Mouse (Mus musculus): ENCODE measurements around the gene Adam22. TPM values are rescaled to one million over a fixed set of nuclear protein-coding genes. Genes with fewer than 3 reads are reported as not detected.

Adam22 gene
- 1 to 10 TPM; 1.3 to 2.3 TPM for total RNA-seq (2021)
- long read RNA-seq, experiment 1, partial matches to known transcripts, result 1 of 1 reads
- long read RNA-seq, experiment 1, other reads (novel, unspliced or antisense), result 0 of 1 reads
- long read RNA-seq, experiment 2, partial matches to known transcripts, result 0 of 1 reads
- long read RNA-seq, experiment 2, other reads (novel, unspliced or antisense), result 1 of 1 reads

- peak; percentile 80 for DNase-seq
Measured at GRCm38 (mm10) chr5:8367614-8368327, at the start of gene Adam22. Gene Adam22, minus strand, starts transcription at chr5:8368160.

GRCm38 (mm10) chr5:8417443-8417842, 49.5 kb upstream of the Adam22 start:
- no peak for DNase-seq

- no peak for DNase-seq
Measured at GRCm38 (mm10) chr5:8416683-8417413, 48.9 kb upstream of the Adam22 start.

GRCm38 (mm10) chr5:8408746-8409145, 40.8 kb upstream of the Adam22 start:
- DNase-seq, result no peak

GRCm38 (mm10) chr5:8397587-8398249, 29.8 kb upstream of the Adam22 start:
- DNase-seq, result no peak

DNA sequence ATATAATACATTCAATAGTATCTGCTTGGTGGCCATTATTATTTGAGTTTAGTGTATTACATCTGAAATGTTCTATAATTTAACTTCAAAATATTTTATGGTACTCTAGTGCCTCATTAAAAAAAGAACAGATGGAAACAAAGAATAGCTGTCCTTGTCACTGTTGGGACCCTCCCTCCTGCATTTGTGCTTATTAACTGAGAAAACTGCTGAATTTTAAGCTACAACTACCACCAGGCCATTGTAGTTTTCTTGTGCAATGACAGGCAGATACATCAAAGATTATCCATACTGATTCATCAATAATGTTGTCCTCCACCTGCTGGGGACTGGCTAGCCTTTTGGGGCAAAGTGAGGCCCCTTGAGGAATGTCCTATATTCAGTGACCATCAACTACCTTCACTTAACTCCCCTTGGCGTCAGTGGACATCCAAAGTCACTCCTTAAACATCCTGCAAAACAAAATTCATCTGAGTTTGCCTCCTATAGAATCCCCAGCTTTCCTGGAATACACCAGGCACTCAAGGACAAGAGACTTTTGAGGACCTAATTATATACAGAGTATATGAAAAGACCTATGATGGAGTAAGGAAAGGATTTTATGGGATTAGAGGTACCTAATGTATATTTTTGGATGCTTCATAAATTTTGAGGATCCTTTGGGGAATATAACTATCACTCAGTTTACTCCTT, 26.1 kb upstream of the Adam22 start:
- no peak for DNase-seq

DNA sequence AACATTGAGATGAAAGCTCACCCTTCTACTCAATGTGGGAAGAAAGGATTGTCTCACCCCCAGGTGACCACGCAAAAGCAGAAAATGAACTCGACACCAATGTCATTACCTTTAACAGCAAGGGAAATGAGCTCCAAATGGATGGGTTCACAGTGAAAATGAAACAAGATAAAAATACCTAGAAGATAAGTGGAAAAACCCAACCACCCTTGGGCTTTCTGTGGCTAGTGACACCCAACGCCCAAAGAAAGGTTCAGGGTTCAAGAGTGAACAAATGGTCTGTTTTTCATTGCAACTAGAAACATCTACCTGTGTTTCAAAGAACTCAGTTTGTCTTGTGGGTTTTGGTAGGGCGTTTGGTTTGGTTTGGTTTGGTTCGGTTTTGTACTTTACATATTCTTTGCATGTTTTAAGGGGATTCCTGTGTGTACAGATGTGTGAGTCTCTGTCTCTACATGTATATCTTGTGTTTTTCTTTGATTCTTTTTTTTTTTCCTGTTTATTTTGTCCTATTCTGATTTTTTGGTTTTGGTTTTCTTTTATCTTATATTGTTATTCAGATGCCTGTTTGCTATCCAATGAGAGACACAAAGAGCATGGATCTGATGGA, 6.4 kb upstream of the Adam22 start:
- no peak for DNase-seq

GRCm38 (mm10) chr5:8373415-8373814, 5.5 kb upstream of the Adam22 start:
- DNase-seq, result no peak

- DNase-seq, result no peak
Measured at GRCm38 (mm10) chr5:8368781-8369180, 821 bp upstream of the Adam22 start.

GRCm38 (mm10) chr5:8368328-8368692, 350 bp upstream of the Adam22 start:
- no peak for DNase-seq

GRCm38 (mm10) chr5:8366771-8367613, 968 bp downstream of the Adam22 start:
- DNase-seq, result no peak

- DNase-seq, result no peak
Measured at GRCm38 (mm10) chr5:8362361-8362760, 5.6 kb downstream of the Adam22 start.

DNA sequence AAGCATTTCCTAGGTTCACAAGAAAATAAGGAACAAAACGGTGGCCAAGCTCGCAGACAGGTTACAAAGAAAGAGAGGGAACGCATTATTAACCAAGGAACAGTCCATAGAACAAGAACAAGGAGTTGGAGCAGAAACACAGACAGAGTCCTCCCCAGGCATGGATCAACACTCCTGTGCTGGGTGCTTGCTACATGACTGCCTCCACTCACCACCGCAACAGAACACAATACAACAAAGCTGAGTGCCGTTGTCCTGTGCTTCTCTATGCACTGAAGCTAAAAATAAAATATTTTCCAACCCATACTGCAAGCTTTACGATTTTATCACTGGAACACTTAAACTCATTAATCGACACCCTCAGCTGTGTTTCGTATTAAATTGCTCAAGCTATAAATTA, 10.3 kb downstream of the Adam22 start:
- no peak for DNase-seq

GRCm38 (mm10) chr5:8356885-8357651, 10.9 kb downstream of the Adam22 start:
- DNase-seq, result no peak

DNA sequence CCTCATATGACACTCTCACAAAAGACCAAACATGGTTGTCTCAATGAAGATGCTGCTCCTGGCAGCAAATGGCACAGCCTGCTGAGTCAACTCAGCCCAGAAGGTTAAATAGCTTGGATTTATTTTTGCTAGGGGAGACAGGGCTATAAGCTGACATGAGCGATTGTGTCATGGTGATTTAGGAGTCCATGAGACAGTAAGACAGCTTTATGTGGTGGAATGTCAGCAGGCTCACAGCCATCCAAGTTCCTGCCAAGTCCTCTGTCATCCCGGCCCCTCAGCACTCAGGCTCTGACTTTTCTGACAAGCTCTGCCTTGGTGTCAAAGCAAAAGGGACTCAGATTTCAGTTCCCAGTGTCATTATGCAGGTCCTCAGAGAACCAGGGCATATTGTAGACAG, 11.6 kb downstream of the Adam22 start:
- no peak for DNase-seq

GRCm38 (mm10) chr5:8349557-8349956, 18.4 kb downstream of the Adam22 start:
- no peak for DNase-seq

DNA sequence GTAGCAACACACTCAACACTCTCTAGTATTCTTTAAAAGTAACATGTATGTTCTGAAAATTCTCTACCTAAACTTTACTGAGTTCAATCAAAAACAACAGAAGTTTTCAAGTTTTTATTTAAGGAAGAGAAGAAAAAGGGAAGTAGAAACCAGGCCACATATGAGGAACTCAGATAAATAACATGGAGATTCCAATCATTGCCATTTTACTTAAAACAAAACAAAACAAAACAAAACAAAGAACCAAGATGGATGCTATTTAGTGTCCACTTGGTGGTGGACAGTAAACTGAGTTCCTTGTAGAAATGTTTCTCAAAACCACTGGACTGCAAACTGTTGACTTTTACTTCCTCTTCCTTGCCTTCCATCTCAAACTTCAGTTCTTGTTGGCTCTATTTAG, 21.6 kb downstream of the Adam22 start:
- DNase-seq, result no peak

DNA sequence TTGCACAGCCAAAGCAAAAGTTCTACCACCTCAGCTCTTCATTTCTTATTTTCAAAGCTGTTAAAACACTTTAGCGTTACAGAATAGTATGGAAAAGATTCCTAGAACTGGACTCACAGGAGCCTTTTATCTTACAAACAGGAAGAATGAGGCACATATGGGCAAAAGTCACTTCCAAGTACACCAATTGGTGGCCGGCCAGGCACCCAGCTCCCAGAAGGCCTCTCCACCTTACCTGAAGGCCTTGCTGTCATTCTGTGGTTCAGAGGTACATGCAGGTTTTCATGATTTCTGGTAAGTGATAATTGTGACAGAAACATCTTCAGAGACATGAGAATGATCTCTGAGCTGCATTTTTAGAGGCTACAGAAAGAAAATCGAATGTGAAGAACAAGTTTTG, 24.7 kb downstream of the Adam22 start:
- no peak for DNase-seq

DNA sequence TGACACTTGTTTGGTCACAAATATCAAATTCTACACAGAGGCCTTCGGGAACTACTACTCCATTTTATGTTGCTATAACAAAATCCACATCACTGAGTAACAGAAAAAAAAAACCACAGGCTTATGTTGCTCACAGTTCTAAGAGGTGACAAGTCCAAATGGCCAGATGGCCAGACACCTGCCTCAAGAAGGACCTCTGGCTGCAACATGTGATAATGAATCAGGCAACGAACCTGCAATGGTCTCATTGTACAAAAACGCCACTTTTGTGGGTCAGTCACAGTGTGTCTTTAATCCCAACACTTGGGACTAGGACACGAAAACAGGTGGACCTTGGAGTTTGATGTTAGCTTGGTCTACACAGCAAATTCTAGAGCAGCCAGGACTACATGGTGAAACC, 26.3 kb downstream of the Adam22 start:
- DNase-seq, result no peak

DNA sequence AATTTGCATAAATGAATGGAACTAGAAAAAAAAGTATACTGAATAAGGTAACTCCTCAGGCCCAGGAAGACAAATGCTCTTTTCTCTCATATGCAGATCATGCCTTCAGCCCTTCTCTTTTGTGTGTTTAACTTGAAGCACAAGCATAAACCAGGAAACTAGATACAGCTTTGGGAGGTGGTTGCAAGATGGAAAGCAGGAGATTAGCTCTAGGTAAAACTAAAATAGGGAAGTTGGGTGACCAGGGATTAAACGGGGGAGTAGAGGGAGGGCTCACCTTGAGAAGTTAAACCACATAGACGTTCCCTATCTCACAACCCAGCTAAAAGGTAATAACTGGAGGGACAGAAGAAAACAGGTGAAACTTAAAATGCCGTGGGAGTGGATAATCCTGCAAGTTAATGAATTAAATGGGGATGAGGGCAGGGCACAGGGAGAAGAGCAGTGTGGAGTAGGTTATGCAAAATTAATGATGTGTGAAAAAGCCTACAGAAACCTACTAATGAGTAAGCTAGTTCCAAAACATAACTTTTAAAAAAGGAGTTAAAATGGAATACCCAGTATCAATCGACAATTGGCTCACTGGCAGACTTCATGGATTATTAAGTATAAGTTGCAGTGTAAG, 40.2 kb downstream of the Adam22 start:
- no peak for DNase-seq
